ENCODE assay signal across 10 mouse cellular contexts in genomic region chr8:122918438-122919107, GRCm38 (mm10).
DNase-seq lines count a peak whose midpoint lies in the region; ATAC-seq and TF ChIP-seq lines count a peak whose summit lies in the region.
"Had no signal": no experiment of that assay in that cellular context is flagged by ENCODE, and none has a peak within 500 bp of the region (broad histone marks: within the 10 kb centered on the region; RNA-seq: fewer than 3 reads in every experiment).

No protein-coding gene starts in this region.

- DNase-seq in hindbrain, postnatal 0 days (ENCODE audit: low spot score) = no peak
- peak; percentile 48 for DNase-seq in thymus, postnatal 14 days
- DNase-seq in thymus, adult 2 months = no peak
- no peak for DNase-seq in urinary bladder, adult 18-20 months (ENCODE audit: low spot score in 2 of 2)
- DNase-seq: gastrocnemius, postnatal 14 days; kidney, adult 11 months; layer of hippocampus, adult 9-11 months had no signal

- H3K9me3 ChIP-seq in hindbrain, embryonic 12.5 days (replicated peaks) = no peaks in the 10 kb centered on the region
- H3K9me3 ChIP-seq in hindbrain, postnatal 0 days (ENCODE audit: low read length) = no peaks in the 10 kb centered on the region
- no peaks in the 10 kb centered on the region for H3K9me3 ChIP-seq in intestine, embryonic 16.5 days (ENCODE audit: control insufficient read depth, low read length)
- no peaks in the 10 kb centered on the region for H3K9me3 ChIP-seq in forebrain, embryonic 15.5 days

- H3K27ac ChIP-seq in hindbrain, embryonic 12.5 days = peak overlapping the region; percentile 12; the same call in 1 of the 2 replicates
- H3K27ac ChIP-seq in hindbrain, postnatal 0 days = no peak overlapping the region; the same call in 1 of the 2 replicates
- H3K27ac ChIP-seq in thymus, adult 2 months (ENCODE audit: control insufficient read depth, insufficient read depth, low read length) = no peak overlapping the region
- H3K27ac ChIP-seq in intestine, embryonic 16.5 days (ENCODE audit: low read length) = peak overlapping the region; percentile 44
- no peak overlapping the region for H3K27ac ChIP-seq in forebrain, embryonic 15.5 days (replicated peaks)

- 82% methylated on average over 7 of the region's 7 CpGs for WGBS in hindbrain, embryonic 12.5 days
- WGBS in hindbrain, postnatal 0 days = 70% methylated on average over 7 of the region's 7 CpGs
- 28% methylated on average over 7 of the region's 7 CpGs for WGBS in thymus, adult 2 months
- WGBS in intestine, embryonic 16.5 days = 74% methylated on average over 7 of the region's 7 CpGs
- 78% methylated on average over 7 of the region's 7 CpGs for WGBS in forebrain, embryonic 15.5 days

- no peak for TF ChIP-seq POLR2A in thymus, adult 2 months (IDR thresholded peaks at IDR 0.05; ENCODE audit: control insufficient read depth, extremely low read depth, insufficient read depth, low read length, poor library complexity)

- no peak overlapping the region for H3K4me3 ChIP-seq in hindbrain, embryonic 12.5 days
- no peak overlapping the region for H3K4me3 ChIP-seq in hindbrain, postnatal 0 days (ENCODE audit: low read length)
- no peak overlapping the region for H3K4me3 ChIP-seq in thymus, adult 2 months (ENCODE audit: control insufficient read depth, insufficient read depth, low read length)
- H3K4me3 ChIP-seq in intestine, embryonic 16.5 days (ENCODE audit: low read length) = no peak overlapping the region
- no peak overlapping the region for H3K4me3 ChIP-seq in forebrain, embryonic 15.5 days

- no peak for ATAC-seq in hindbrain, embryonic 12.5 days (ENCODE audit: low FRiP score)
- no peak for ATAC-seq in hindbrain, postnatal 0 days
- ATAC-seq in intestine, embryonic 16.5 days = no peak
- no peak for ATAC-seq in forebrain, embryonic 15.5 days (replicated peaks)

- no peak for TF ChIP-seq CTCF in hindbrain, postnatal 0 days (IDR thresholded peaks at IDR 0.05; ENCODE audit: low read depth)
- TF ChIP-seq CTCF in thymus, adult 2 months (IDR thresholded peaks at IDR 0.05; ENCODE audit: borderline replicate concordance, control insufficient read depth, extremely low read depth, insufficient read depth, low read length, poor library complexity) = no peak

- no peaks in the 10 kb centered on the region for H3K27me3 ChIP-seq in hindbrain, embryonic 12.5 days
- H3K27me3 ChIP-seq in hindbrain, postnatal 0 days (ENCODE audit: insufficient read depth, low read length) = no peaks in the 10 kb centered on the region
- H3K27me3 ChIP-seq in thymus, adult 2 months (ENCODE audit: control insufficient read depth, insufficient read depth, low read length) = no peaks in the 10 kb centered on the region
- no peaks in the 10 kb centered on the region for H3K27me3 ChIP-seq in intestine, embryonic 16.5 days (replicated peaks; ENCODE audit: control insufficient read depth, insufficient read depth, low read length)
- H3K27me3 ChIP-seq in forebrain, embryonic 15.5 days = no peaks in the 10 kb centered on the region

- H3K36me3 ChIP-seq in hindbrain, embryonic 12.5 days = 0 out of 2 replicates have a peak, but pooled peaks cover 6% of the 10 kb centered on the region
- H3K36me3 ChIP-seq in hindbrain, postnatal 0 days (ENCODE audit: insufficient read depth, low read length) = no peaks in the 10 kb centered on the region
- H3K36me3 ChIP-seq in thymus, adult 2 months (ENCODE audit: control insufficient read depth, insufficient read depth, low read length) = peaks cover 5% of the 10 kb centered on the region
- no peaks in the 10 kb centered on the region for H3K36me3 ChIP-seq in intestine, embryonic 16.5 days (ENCODE audit: control insufficient read depth, insufficient read depth, low read length)
- H3K36me3 ChIP-seq in forebrain, embryonic 15.5 days = peaks cover 3% of the 10 kb centered on the region; the same call in 1 of the 2 replicates

- peaks cover 38% of the 10 kb centered on the region for H3K4me1 ChIP-seq in hindbrain, embryonic 12.5 days
- peaks cover 10% of the 10 kb centered on the region for H3K4me1 ChIP-seq in hindbrain, postnatal 0 days (ENCODE audit: insufficient read depth, low read length)
- H3K4me1 ChIP-seq in thymus, adult 2 months (replicated peaks; ENCODE audit: control insufficient read depth, insufficient read depth, low read length) = peaks cover 44% of the 10 kb centered on the region
- peaks cover 27% of the 10 kb centered on the region for H3K4me1 ChIP-seq in intestine, embryonic 16.5 days (ENCODE audit: control insufficient read depth, insufficient read depth, low read length)
- H3K4me1 ChIP-seq in forebrain, embryonic 15.5 days = peaks cover 28% of the 10 kb centered on the region

- H3K9ac ChIP-seq in hindbrain, embryonic 12.5 days = no peak overlapping the region
- H3K9ac ChIP-seq in hindbrain, postnatal 0 days (replicated peaks; ENCODE audit: low read length) = no peak overlapping the region
- H3K9ac ChIP-seq in intestine, embryonic 16.5 days (ENCODE audit: low read depth, low read length) = no peak overlapping the region
- H3K9ac ChIP-seq in forebrain, embryonic 15.5 days (replicated peaks) = no peak overlapping the region

- H3K4me2 ChIP-seq in hindbrain, embryonic 12.5 days (replicated peaks) = no peak overlapping the region
- H3K4me2 ChIP-seq in hindbrain, postnatal 0 days (ENCODE audit: low read depth, low read length) = no peak overlapping the region
- no peak overlapping the region for H3K4me2 ChIP-seq in intestine, embryonic 16.5 days (ENCODE audit: low read depth, low read length)
- no peak overlapping the region for H3K4me2 ChIP-seq in forebrain, embryonic 15.5 days (replicated peaks)

Comparison
In these comparisons a context has a peak if more than half of its experiments do, and no peak if none do; other contexts are left out.
1. H3K27ac ChIP-seq: peak in hindbrain, embryonic 12.5 days (single experiment) and intestine, embryonic 16.5 days (single experiment); none in hindbrain, postnatal 0 days (single experiment), thymus, adult 2 months (single experiment) and forebrain, embryonic 15.5 days (single experiment).